Mouse (Mus musculus): Measurements from ENCODE around the gene Col24a1. TPM values are rescaled to one million over a fixed set of nuclear protein-coding genes. Genes with fewer than 3 reads are reported as not detected.

Col24a1 gene
- polyA plus RNA-seq, 1 experiment, result not detected

GRCm38 (mm10) chr3:145548441-145549415 is 256.5 kb downstream of the Col24a1 start:
- no peak for TF ChIP-seq POLR2A (IDR thresholded peaks at IDR 0.05; ENCODE audit: low read depth, low read length)
- no peak for TF ChIP-seq CTCF (IDR thresholded peaks at IDR 0.05; ENCODE audit: extremely low read depth, insufficient read depth, insufficient read length, insufficient replicate concordance)
- WGBS, result 82% methylated on average over 10 of the region's 10 CpGs
- no peak for DNase-seq (ENCODE audit: low read depth in 1 of 2, low spot score in 2 of 2)

GRCm38 (mm10) chr3:145550216-145550615 is 257.9 kb downstream of the Col24a1 start:
- Histone ChIP-seq H3K4me3 (ENCODE audit: extremely low read depth, insufficient read depth, insufficient read length) (no peak overlapping the region), H3K27me3 (ENCODE audit: control insufficient read depth, insufficient read depth, low read length) (no peaks in the 10 kb centered on the region), H3K4me1 (ENCODE audit: control insufficient read depth, insufficient read depth, insufficient read length) (no peaks in the 10 kb centered on the region), H3K27ac (ENCODE audit: insufficient read depth, low read length) (no peak overlapping the region), H3K36me3 (ENCODE audit: control insufficient read depth, insufficient read depth, low read length) (no peaks in the 10 kb centered on the region)
- no peak for DNase-seq (ENCODE audit: low read depth in 1 of 2, low spot score in 2 of 2)
- WGBS, result 82% methylated on average over 3 of the region's 3 CpGs
- TF ChIP-seq POLR2A (IDR thresholded peaks at IDR 0.05; ENCODE audit: low read depth, low read length) (no peak), CTCF (IDR thresholded peaks at IDR 0.05; ENCODE audit: extremely low read depth, insufficient read depth, insufficient read length, insufficient replicate concordance) (no peak)

More at GRCm38 (mm10) chr3:145548441-145549415, 256.5 kb downstream of the Col24a1 start:
- no peak overlapping the region for H3K27ac ChIP-seq (ENCODE audit: insufficient read depth, low read length)
- H3K27me3 ChIP-seq (ENCODE audit: control insufficient read depth, insufficient read depth, low read length), result no peaks in the 10 kb centered on the region
- no peaks in the 10 kb centered on the region for H3K36me3 ChIP-seq (ENCODE audit: control insufficient read depth, insufficient read depth, low read length)
- H3K4me3 ChIP-seq (ENCODE audit: extremely low read depth, insufficient read depth, insufficient read length), result no peak overlapping the region
- no peaks in the 10 kb centered on the region for H3K4me1 ChIP-seq (ENCODE audit: control insufficient read depth, insufficient read depth, insufficient read length)

DNA sequence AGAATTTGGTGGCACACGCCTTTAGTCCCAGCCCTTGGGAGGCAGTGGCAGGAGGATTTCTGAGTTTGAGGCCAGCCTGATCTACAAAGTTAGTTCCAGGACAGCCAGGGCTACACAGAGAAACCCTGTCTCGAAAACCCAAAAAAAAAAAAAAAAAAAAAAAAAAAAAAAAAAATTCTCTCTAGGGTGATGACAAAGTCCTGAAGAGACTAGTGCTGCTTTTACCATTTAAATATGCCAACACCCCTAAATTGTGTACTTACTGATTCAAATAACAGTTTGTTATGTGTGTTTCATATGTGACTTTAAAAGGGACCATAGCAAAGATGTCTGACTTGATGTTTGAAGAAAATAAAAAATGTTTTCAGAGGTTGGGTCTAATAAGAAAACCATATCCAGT is 262.1 kb downstream of the Col24a1 start:
- no peak for DNase-seq (ENCODE audit: low read depth in 1 of 2, low spot score in 2 of 2)
- Histone ChIP-seq H3K4me3 (ENCODE audit: extremely low read depth, insufficient read depth, insufficient read length) (no peak overlapping the region), H3K27ac (ENCODE audit: insufficient read depth, low read length) (no peak overlapping the region), H3K36me3 (ENCODE audit: control insufficient read depth, insufficient read depth, low read length) (no peaks in the 10 kb centered on the region), H3K27me3 (ENCODE audit: control insufficient read depth, insufficient read depth, low read length) (no peaks in the 10 kb centered on the region), H3K4me1 (ENCODE audit: control insufficient read depth, insufficient read depth, insufficient read length) (no peaks in the 10 kb centered on the region)
- WGBS, result 71% methylated on average over 2 of the region's 2 CpGs
- TF ChIP-seq CTCF (IDR thresholded peaks at IDR 0.05; ENCODE audit: extremely low read depth, insufficient read depth, insufficient read length, insufficient replicate concordance), result no peak
- TF ChIP-seq POLR2A (IDR thresholded peaks at IDR 0.05; ENCODE audit: low read depth, low read length), result no peak

DNA sequence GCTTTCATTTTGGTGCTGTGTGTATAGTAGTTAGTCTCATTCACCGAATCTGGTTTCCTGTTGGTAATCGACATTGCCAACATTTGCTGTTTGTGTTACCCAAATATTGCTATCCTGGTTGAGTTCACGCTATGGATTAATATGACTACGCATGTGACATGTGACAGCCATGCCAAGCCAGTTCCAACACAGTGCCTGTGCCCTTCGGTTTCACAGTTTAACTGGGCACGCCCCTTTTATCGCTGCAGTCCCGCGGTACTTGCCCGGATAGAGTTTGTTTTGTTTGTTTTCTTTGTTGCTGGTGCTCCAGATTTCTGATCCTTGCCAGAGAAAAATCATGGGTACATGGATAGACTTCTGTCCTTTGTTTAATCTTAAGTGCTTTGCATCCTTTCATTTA is 263.9 kb downstream of the Col24a1 start:
- no peak for DNase-seq (ENCODE audit: low read depth in 1 of 2, low spot score in 2 of 2)
- Histone ChIP-seq H3K36me3 (ENCODE audit: control insufficient read depth, insufficient read depth, low read length) (no peaks in the 10 kb centered on the region), H3K27me3 (ENCODE audit: control insufficient read depth, insufficient read depth, low read length) (no peaks in the 10 kb centered on the region), H3K4me3 (ENCODE audit: extremely low read depth, insufficient read depth, insufficient read length) (no peak overlapping the region), H3K27ac (ENCODE audit: insufficient read depth, low read length) (no peak overlapping the region), H3K4me1 (ENCODE audit: control insufficient read depth, insufficient read depth, insufficient read length) (no peaks in the 10 kb centered on the region)
- 90% methylated on average over 10 of the region's 10 CpGs for WGBS
- TF ChIP-seq CTCF (IDR thresholded peaks at IDR 0.05; ENCODE audit: extremely low read depth, insufficient read depth, insufficient read length, insufficient replicate concordance) (no peak), POLR2A (IDR thresholded peaks at IDR 0.05; ENCODE audit: low read depth, low read length) (no peak)

DNA sequence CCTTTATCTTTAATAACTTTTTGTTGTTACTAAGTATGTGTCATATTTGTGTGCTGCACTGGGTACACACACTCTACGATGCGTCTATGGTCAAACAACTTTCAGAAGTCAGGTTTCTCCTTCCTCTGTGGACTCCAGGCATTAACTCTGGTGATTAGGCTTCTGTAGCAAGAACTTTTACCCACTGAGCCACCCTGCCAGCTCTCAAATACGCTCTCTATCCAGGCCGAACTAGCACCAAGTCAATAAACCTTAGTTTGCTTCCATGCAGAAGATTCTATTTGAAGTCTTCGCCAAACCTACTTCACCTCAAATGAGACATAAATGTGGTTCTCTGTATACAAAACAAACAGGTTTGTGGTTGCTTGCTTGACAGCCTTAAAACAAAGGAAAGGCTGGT is 267.4 kb downstream of the Col24a1 start:
- 86% methylated on average over 5 of the region's 5 CpGs for WGBS
- no peak overlapping the region for H3K4me3 ChIP-seq (ENCODE audit: extremely low read depth, insufficient read depth, insufficient read length)

GRCm38 (mm10) chr3:145560117-145560516 is 267.8 kb downstream of the Col24a1 start:
- H3K27me3 ChIP-seq (ENCODE audit: control insufficient read depth, insufficient read depth, low read length), result no peaks in the 10 kb centered on the region
- H3K4me1 ChIP-seq (ENCODE audit: control insufficient read depth, insufficient read depth, insufficient read length), result no peaks in the 10 kb centered on the region
- no peak for DNase-seq (ENCODE audit: low read depth in 1 of 2, low spot score in 2 of 2)
- no peak overlapping the region for H3K27ac ChIP-seq (ENCODE audit: insufficient read depth, low read length)
- TF ChIP-seq CTCF (IDR thresholded peaks at IDR 0.05; ENCODE audit: extremely low read depth, insufficient read depth, insufficient read length, insufficient replicate concordance) (no peak), POLR2A (IDR thresholded peaks at IDR 0.05; ENCODE audit: low read depth, low read length) (no peak)
- no peaks in the 10 kb centered on the region for H3K36me3 ChIP-seq (ENCODE audit: control insufficient read depth, insufficient read depth, low read length)
- WGBS, result 80% methylated on average over 4 of the region's 4 CpGs
- no peak overlapping the region for H3K4me3 ChIP-seq (ENCODE audit: extremely low read depth, insufficient read depth, insufficient read length)

More for the DNA sequence above, 267.4 kb downstream of the Col24a1 start:
- Histone ChIP-seq H3K27ac (ENCODE audit: insufficient read depth, low read length) (no peak overlapping the region), H3K27me3 (ENCODE audit: control insufficient read depth, insufficient read depth, low read length) (no peaks in the 10 kb centered on the region), H3K4me1 (ENCODE audit: control insufficient read depth, insufficient read depth, insufficient read length) (no peaks in the 10 kb centered on the region), H3K36me3 (ENCODE audit: control insufficient read depth, insufficient read depth, low read length) (no peaks in the 10 kb centered on the region)
- DNase-seq (ENCODE audit: low read depth in 1 of 2, low spot score in 2 of 2), result no peak
- TF ChIP-seq POLR2A (IDR thresholded peaks at IDR 0.05; ENCODE audit: low read depth, low read length), result no peak

DNA sequence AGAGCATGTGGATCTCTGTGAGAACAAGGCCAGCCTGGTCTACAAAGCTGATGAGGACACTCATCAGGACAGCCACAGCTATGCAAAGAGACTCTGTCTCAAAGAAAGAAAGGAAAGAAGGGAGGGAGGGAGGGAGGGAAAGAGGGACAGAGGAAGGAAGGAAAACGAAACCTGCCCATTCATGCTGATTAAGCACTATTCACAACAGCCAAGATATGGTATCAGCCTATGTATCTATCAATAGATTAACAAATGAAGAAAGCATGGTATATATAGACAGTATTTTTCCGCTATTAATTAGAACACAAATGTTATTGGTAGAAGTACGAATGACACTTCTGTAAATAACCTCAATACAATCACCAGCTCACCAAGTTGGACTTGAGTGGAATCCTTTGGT is 282.2 kb downstream of the Col24a1 start:
- Histone ChIP-seq H3K27ac (ENCODE audit: insufficient read depth, low read length) (no peak overlapping the region), H3K27me3 (ENCODE audit: control insufficient read depth, insufficient read depth, low read length) (no peaks in the 10 kb centered on the region), H3K36me3 (ENCODE audit: control insufficient read depth, insufficient read depth, low read length) (peaks cover 6% of the 10 kb centered on the region; the same call in 1 of the 2 replicates), H3K4me3 (ENCODE audit: extremely low read depth, insufficient read depth, insufficient read length) (no peak overlapping the region), H3K4me1 (ENCODE audit: control insufficient read depth, insufficient read depth, insufficient read length) (peaks cover 2% of the 10 kb centered on the region; the same call in 1 of the 2 replicates)
- TF ChIP-seq POLR2A (IDR thresholded peaks at IDR 0.05; ENCODE audit: low read depth, low read length), result no peak
- WGBS, result 86% methylated on average over 3 of the region's 3 CpGs
- no peak for DNase-seq (ENCODE audit: low read depth in 1 of 2, low spot score in 2 of 2)

All from spleen, adult 2 months (tissue).